Mouse (Mus musculus) heart, postnatal 14 days (tissue): ENCODE measurements around the gene Ptcra. TPM values are rescaled to one million over a fixed set of nuclear protein-coding genes. Genes with fewer than 3 reads are reported as not detected.
"Not testable (repeated sequence)": the region's sequence is repeated elsewhere in the genome, so short reads cannot be mapped to it uniquely, and the experiment has no call there.

ENCODE experiments used
- DNase-seq, 2 experiments: peaks; one replicate each; pipeline ENCODE4 v3.0.0; 2021 to 2022
- intact Hi-C: fragments of 180-260 bp; cut with DNase I; formaldehyde crosslinking; loops from one replicate; pipeline ENCODE4 v1.15.1; 2025
- long read RNA-seq, 2 experiments: library from polyadenylated mRNA; stranded (forward); transcript quantifications; one replicate each; pipeline ENCODE4 v2.0.0; 2021
- total RNA-seq, 2 experiments: library from RNA; stranded (reverse); gene quantifications; 2 replicates each; pipeline ENCODE4 v1.2.3; 2021

Ptcra gene
- under 1 TPM in 1 of 2 experiments, not detected in 1; 0.78 TPM for total RNA-seq
- long read RNA-seq, experiment 1, result 0 reads
- long read RNA-seq, experiment 2, result 0 reads

DNA sequence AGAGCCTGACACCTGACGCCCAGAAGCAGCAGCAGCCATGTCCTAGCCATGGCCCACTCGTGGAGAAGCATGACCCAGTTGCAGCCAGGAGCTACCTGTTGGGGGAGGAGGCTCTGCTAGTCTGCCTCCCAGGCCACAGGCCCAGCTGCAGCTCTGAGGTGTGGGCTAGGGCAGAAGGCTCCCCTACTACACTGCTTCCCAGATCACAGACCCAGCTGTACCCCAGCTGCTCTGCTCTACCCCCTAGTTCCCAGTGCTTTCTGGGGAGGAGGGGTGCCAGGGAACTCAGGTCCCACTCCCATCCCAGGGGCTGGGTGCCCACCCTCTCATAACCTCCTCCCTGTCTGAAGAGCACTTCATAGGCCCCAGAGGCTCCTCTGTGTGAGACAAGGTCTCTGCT, at the start of gene Ptcra:
Ptcra (minus strand) TSS at position 169 of the 400 bp plus-strand sequence.
- no peak for DNase-seq
- intact Hi-C loops, result no loop called here

DNA sequence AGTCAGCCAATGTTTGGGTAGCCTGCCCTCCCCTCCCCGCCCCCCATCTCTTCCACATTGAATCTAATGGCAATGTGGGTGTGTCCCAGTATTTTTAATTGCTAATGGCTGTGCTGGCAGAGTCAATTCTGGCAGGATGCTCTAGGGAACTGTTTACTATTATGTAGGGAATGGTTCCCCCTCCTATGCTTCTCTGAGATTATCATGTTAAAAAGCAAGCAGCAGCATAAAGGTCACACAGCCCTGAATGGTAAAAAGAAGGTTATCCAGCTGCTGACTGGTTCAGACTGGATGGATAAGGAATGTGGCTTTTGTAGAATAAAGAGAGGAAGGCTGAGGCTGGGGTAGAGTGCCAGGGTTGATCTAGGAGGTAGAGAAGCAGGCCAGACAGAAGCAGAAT, 48.9 kb upstream of the Ptcra start:
- no peak for DNase-seq
- intact Hi-C loops, result no loop called here

GRCm38 (mm10) chr17:46810672-46811071, 47.2 kb upstream of the Ptcra start:
- DNase-seq, result no peak
- intact Hi-C loops, result no loop called here

- intact Hi-C loops, result no loop called here
- DNase-seq, result peak; percentile 27 to 38
Measured at GRCm38 (mm10) chr17:46809131-46809830, 45.8 kb upstream of the Ptcra start.

DNA sequence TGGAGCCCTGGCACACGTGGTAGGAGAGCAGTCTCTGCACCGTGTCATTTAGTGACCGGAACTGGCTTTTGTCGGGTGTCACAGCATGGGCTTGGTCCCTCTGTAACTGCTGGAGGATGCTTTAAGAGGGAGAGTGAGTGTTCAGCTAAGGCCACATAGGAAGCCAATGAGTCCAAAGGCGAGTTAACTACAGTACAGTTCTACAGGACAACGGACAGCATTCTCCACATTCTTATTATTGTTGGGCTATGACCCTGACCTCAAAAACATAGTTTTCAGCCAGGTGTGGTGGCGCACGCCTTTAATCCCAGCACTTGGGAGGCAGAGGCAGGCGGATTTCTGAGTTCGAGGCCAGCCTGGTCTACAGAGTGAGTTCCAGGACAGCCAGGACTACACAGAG, 44.9 kb upstream of the Ptcra start:
- DNase-seq, result no peak
- intact Hi-C loops, result no loop called here

DNA sequence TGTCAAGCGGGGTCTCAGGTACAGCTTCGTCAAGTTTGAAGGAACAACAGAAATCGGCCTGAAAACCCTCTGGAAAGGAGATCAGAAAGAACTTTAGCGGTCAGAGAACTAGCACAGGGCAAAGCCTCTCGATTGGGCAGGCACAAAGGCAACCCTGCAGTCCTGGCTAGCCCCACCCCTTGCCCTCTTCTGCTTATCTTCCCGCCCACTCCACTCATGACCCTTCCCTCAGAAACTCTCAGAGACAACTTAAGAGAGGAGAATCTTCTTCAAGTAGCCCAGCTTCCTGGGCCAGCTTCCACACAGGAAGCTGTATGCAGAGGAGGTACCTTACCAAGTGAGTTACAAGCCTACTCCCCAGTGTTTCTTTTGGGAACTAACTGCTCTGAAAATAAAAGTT, 38.2 kb upstream of the Ptcra start:
- no peak for DNase-seq
- intact Hi-C loops, result no loop called here

- DNase-seq, result no peak
- intact Hi-C loops, result no loop called here
Measured at GRCm38 (mm10) chr17:46799680-46800079, 36.2 kb upstream of the Ptcra start.

- no peak for DNase-seq
- intact Hi-C loops, result no loop called here
Measured at GRCm38 (mm10) chr17:46797386-46797785, 33.9 kb upstream of the Ptcra start.

DNA sequence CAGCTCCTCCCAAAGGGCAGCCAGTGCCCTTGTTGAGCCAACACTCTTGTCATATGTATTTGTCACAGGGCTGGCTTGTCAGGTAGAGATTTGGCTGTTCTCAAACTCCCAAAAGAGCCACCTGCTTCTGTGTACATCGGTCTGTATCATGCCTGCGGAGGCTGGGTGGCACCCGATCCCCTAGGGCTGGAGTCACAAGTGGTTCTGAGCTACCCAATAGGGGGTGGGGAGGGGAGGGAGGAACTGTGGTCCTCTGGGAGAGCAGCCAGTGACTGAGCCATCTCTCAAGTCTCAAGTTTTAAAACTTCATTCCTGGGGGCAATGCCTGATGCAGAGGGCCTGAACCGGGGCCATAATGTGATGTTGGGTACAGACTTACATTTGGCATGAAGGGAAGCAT, 33.2 kb upstream of the Ptcra start:
- intact Hi-C loops, result no loop called here
- DNase-seq, result no peak

- no peak for DNase-seq
- intact Hi-C loops, result no loop called here
Measured at GRCm38 (mm10) chr17:46792963-46793362, 29.5 kb upstream of the Ptcra start.

DNA sequence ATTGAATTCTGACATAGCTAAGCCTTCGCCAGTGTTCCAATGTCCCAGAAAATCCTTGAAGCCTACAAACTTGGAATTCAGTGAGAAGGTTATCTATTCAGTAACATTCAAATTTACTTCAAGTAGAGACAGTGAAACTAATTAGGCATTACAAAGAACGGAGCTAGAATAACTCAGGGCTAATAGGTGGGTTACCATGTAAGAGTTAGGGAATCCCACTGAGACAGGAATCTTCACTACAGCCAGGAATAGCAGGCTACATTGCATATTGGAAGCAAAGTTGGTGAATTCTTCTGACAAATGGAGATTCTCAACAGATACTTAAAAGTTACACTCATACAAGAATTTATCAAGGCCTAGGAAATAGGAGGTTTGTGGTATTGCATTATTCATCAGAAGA, 24.5 kb upstream of the Ptcra start:
- intact Hi-C loops, DNase-seq: not testable (repeated sequence)

GRCm38 (mm10) chr17:46786952-46787351, 23.4 kb upstream of the Ptcra start:
- no peak for DNase-seq
- intact Hi-C loops, result no loop called here

- no peak for DNase-seq
- intact Hi-C loops, result loop anchor here (1.0 to 5.0 kb wide), 2 partner anchors 74 to 105 kb away; partner anchors contain the start of gene Bicral
Measured at GRCm38 (mm10) chr17:46783222-46783565, 19.7 kb upstream of the Ptcra start.

- DNase-seq, result peak; percentile 94
- intact Hi-C loops, result loop anchor here (1.0 to 5.0 kb wide), 2 partner anchors 75 to 106 kb away; partner anchors contain the start of gene Bicral
Measured at GRCm38 (mm10) chr17:46782341-46783221, 19.1 kb upstream of the Ptcra start, which contains the start of gene Rpl7l1. TSS of gene Rpl7l1 (minus strand) at chr17:46782672.

DNA sequence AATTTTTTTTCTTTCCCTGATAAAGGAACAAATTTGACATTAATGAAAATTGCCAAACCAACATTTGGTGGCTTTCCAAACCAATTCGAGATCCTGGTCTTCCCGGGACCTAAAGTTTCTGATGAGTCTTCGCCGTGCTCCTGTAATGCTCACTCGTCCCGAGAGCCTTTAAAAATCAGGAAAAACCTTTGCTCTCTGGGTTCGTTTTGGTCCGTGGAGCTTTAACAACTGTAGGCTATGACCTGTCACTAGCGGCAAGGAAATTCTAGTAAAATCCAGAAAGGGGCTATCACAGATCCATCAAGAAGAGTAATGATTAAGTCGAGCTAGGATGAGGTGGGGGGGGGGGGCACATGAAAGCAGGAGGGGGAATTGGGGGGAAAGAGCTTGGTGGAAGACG, 18.4 kb upstream of the Ptcra start:
- intact Hi-C loops, result loop anchor here (5.0 kb wide), 1 partner anchor 75 kb away; the partner anchor contains the start of gene Bicral

DNA sequence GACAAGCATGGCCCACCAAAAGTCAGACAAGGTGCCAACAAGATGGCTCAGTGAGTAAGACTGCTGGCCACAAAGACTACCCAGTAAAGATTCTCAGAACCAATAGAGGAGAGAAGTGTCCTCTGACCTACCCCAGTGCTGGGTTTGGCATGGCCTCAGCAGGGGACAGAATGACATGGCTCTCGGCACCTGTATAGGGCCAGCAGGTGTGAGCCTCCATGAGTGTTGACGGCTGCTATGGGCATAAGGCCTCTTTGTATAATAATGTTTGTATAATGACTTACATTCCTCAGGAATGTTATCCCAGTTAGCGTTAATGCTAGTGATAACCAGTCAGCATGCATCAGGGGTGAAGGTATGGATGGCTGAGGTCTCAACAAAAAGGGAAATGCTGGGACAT, 12.6 kb upstream of the Ptcra start:
- no peak for DNase-seq
- intact Hi-C loops, result no loop called here

More for the DNA sequence above, 18.4 kb upstream of the Ptcra start:
- no peak for DNase-seq

GRCm38 (mm10) chr17:46775070-46775469, 11.6 kb upstream of the Ptcra start:
- intact Hi-C loops, result no loop called here
- no peak for DNase-seq

DNA sequence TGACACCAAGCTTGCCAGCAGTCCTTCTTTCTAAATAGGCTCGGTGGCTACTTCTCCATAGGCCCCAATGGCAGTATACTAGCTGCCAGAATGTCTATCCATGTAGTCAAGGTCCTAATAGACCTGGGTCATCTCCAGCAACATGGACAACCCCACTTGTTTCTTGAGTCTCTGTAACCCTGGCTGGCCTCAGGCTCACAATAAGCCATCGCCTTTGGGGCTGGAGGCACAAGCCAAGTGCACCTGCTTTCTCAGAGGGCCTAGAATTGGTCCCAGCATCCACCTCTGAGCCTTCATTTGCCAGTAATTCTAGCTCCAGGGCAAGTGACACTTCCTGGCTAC, 10.6 kb upstream of the Ptcra start:
- intact Hi-C loops, result no loop called here
- DNase-seq, result no peak

- DNase-seq, result no peak
- intact Hi-C loops, result no loop called here
Measured at GRCm38 (mm10) chr17:46773278-46774130, 10.0 kb upstream of the Ptcra start.

- DNase-seq, result peak; percentile 82 to 84
- intact Hi-C loops, result no loop called here
Measured at GRCm38 (mm10) chr17:46772404-46773277, 9.1 kb upstream of the Ptcra start, which contains the start of gene 2310039H08Rik. TSS of gene 2310039H08Rik (plus strand) at chr17:46772635.
